Mouse (Mus musculus): Measurements from ENCODE around the gene Fam53a. TPM values are rescaled to one million over a fixed set of nuclear protein-coding genes. Genes with fewer than 3 reads are reported as not detected.

The Fam53a gene
- polyA plus RNA-seq, 1 experiment = 31.4 TPM

DNA sequence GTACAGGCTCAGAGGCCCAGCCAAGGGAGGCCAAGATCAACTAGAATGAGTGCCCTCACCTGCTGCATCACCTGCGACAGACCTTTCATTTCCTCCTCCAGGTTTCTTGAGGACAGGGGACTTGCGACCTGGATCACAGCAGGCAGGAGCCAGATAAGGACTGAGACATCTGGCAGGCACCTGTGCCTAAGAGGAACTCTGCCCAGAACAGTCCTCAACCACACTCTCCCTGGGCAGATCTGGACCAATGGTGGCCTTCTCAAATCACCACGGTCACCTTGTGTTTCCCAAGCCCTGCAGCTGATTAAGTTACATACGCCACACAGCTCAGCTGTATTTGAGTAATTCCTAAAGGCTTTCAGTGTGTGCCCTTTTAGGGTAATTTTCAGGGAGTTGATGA, 1.2 kb upstream of the Fam53a start:
- TF ChIP-seq MYOG (IDR thresholded peaks at IDR 0.05; ENCODE audit: control insufficient read depth, extremely low read depth, insufficient read length) (no peak), MYOD1 (IDR thresholded peaks at IDR 0.05; ENCODE audit: control insufficient read depth, insufficient read length, low read depth) (no peak), USF1 (IDR thresholded peaks at IDR 0.05; ENCODE audit: low read depth) (no peak), CEBPB (IDR thresholded peaks at IDR 0.05; ENCODE audit: low read depth) (no peak), CTCF (IDR thresholded peaks at IDR 0.05; ENCODE audit: control insufficient read depth, insufficient read depth, insufficient read length) (no peak), MAX (IDR thresholded peaks at IDR 0.05) (no peak), FOSL1 (IDR thresholded peaks at IDR 0.05; ENCODE audit: insufficient read depth, low read length, poor library complexity, severe bottlenecking) (no peak)
- H3K4me3 ChIP-seq (ENCODE audit: insufficient read depth, poor library complexity, severe bottlenecking) = no peak overlapping the region
- H3K79me3 ChIP-seq (ENCODE audit: low read depth) = peaks cover 27% of the 10 kb centered on the region
- no peak overlapping the region for H3ac ChIP-seq (ENCODE audit: control insufficient read depth, insufficient read length, low read depth)
- peaks cover 34% of the 10 kb centered on the region for H3K79me2 ChIP-seq (ENCODE audit: control insufficient read depth, insufficient read depth)
- no peaks in the 10 kb centered on the region for H3K36me3 ChIP-seq (ENCODE audit: control insufficient read depth, insufficient read depth)
- H3K27me3 ChIP-seq (ENCODE audit: control insufficient read depth, insufficient read depth, insufficient read length) = no peaks in the 10 kb centered on the region

DNA sequence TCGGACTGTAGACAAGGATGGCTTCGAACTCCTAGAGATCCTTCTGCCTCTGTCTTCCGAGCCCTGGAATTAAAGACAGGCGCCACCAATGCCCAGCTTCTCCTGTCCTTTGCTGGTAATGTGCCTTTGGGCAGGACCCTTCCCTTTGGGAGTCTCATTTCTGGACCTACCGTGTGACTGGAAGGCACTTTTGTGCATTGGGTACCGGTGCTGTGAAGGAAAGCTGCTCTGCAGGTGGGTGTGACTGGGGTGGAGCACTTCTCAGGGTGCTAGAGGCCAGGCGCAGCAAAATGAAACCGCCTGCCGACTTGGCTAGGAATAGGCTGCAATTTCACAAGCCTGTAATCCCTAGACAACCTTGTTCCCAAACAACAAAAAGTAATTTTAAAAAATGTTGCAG, 626 bp upstream of the Fam53a start:
- TF ChIP-seq CTCF (IDR thresholded peaks at IDR 0.05; ENCODE audit: control insufficient read depth, insufficient read depth, insufficient read length) (no peak), MAX (IDR thresholded peaks at IDR 0.05) (no peak), CEBPB (IDR thresholded peaks at IDR 0.05; ENCODE audit: low read depth) (no peak), USF1 (IDR thresholded peaks at IDR 0.05; ENCODE audit: low read depth) (no peak), FOSL1 (IDR thresholded peaks at IDR 0.05; ENCODE audit: insufficient read depth, low read length, poor library complexity, severe bottlenecking) (no peak), MYOD1 (IDR thresholded peaks at IDR 0.05; ENCODE audit: control insufficient read depth, insufficient read length, low read depth) (no peak), MYOG (IDR thresholded peaks at IDR 0.05; ENCODE audit: control insufficient read depth, extremely low read depth, insufficient read length) (no peak)
- peaks cover 27% of the 10 kb centered on the region for H3K79me3 ChIP-seq (ENCODE audit: low read depth)
- peaks cover 40% of the 10 kb centered on the region for H3K79me2 ChIP-seq (ENCODE audit: control insufficient read depth, insufficient read depth)
- H3K36me3 ChIP-seq (ENCODE audit: control insufficient read depth, insufficient read depth) = no peaks in the 10 kb centered on the region
- H3K27me3 ChIP-seq (ENCODE audit: control insufficient read depth, insufficient read depth, insufficient read length) = no peaks in the 10 kb centered on the region
- peak overlapping the region; percentile 43 for H3K4me3 ChIP-seq (ENCODE audit: insufficient read depth, poor library complexity, severe bottlenecking)
- H3ac ChIP-seq (ENCODE audit: control insufficient read depth, insufficient read length, low read depth) = peak overlapping the region; percentile 12

DNA sequence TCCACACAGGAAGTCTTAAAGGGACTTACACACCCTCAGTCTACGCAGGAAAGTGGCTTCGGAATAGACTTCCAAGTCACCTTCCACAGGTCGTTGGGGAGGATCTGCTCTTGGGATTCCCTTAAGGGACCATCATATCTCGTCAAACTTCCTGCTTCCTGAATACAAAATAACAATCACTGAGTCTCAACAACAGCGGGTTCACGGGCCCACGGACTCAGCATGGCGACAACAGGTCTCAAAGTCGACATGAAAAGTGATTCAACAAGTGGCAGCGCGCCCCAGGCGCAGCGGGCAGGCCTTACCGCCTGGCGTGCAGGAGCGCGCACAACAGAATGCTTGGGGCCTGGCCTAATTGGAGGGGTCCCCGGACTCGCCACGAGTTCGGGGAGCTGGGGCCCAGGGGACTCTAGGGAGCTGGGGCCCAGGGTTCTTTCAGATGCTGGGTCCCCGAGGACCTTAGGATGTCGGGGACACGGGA, 575 bp downstream of the Fam53a start:
- Histone ChIP-seq H3K36me3 (ENCODE audit: control insufficient read depth, insufficient read depth) (no peaks in the 10 kb centered on the region), H3K79me3 (ENCODE audit: low read depth) (peaks cover 34% of the 10 kb centered on the region), H3ac (ENCODE audit: control insufficient read depth, insufficient read length, low read depth) (peak overlapping the region; percentile 98), H3K4me3 (ENCODE audit: insufficient read depth, poor library complexity, severe bottlenecking) (peak overlapping the region; percentile 71), H3K79me2 (ENCODE audit: control insufficient read depth, insufficient read depth) (peaks cover 49% of the 10 kb centered on the region), H3K27me3 (ENCODE audit: control insufficient read depth, insufficient read depth, insufficient read length) (no peaks in the 10 kb centered on the region)
- TF ChIP-seq USF1 (IDR thresholded peaks at IDR 0.05; ENCODE audit: low read depth) (no peak), MYOG (IDR thresholded peaks at IDR 0.05; ENCODE audit: control insufficient read depth, extremely low read depth, insufficient read length) (no peak), MAX (IDR thresholded peaks at IDR 0.05) (no peak), MYOD1 (IDR thresholded peaks at IDR 0.05; ENCODE audit: control insufficient read depth, insufficient read length, low read depth) (no peak), CEBPB (IDR thresholded peaks at IDR 0.05; ENCODE audit: low read depth) (no peak), FOSL1 (IDR thresholded peaks at IDR 0.05; ENCODE audit: insufficient read depth, low read length, poor library complexity, severe bottlenecking) (no peak), CTCF (IDR thresholded peaks at IDR 0.05; ENCODE audit: control insufficient read depth, insufficient read depth, insufficient read length) (no peak)

DNA sequence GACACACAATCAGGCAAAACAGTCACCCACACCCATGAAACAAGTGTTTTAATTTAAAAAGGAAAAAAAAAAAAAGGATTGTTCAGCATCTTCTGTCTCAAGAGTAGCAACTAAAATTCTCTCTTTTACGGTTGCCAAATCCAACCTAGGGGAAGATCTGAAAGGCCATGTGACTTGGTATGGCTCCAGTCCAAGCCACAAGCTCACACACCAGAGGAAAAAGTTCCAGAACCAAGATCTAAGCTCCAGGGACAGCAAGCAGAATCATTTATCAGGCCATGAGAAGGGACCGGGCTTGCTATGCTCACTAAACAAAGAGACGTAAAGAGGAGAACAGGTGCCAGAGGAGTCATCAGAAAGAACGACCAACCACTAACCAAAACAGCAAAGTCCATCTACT, 1.5 kb downstream of the Fam53a start:
- peak overlapping the region; percentile 71 for H3K4me3 ChIP-seq (ENCODE audit: insufficient read depth, poor library complexity, severe bottlenecking)
- peaks cover 37% of the 10 kb centered on the region for H3K79me3 ChIP-seq (ENCODE audit: low read depth)
- peak overlapping the region; percentile 33 for H3ac ChIP-seq (ENCODE audit: control insufficient read depth, insufficient read length, low read depth)
- H3K36me3 ChIP-seq (ENCODE audit: control insufficient read depth, insufficient read depth) = no peaks in the 10 kb centered on the region
- peaks cover 58% of the 10 kb centered on the region for H3K79me2 ChIP-seq (ENCODE audit: control insufficient read depth, insufficient read depth)
- no peaks in the 10 kb centered on the region for H3K27me3 ChIP-seq (ENCODE audit: control insufficient read depth, insufficient read depth, insufficient read length)
- TF ChIP-seq MYOG (IDR thresholded peaks at IDR 0.05; ENCODE audit: control insufficient read depth, extremely low read depth, insufficient read length) (no peak), USF1 (IDR thresholded peaks at IDR 0.05; ENCODE audit: low read depth) (peak; percentile 90), MYOD1 (IDR thresholded peaks at IDR 0.05; ENCODE audit: control insufficient read depth, insufficient read length, low read depth) (no peak), CEBPB (IDR thresholded peaks at IDR 0.05; ENCODE audit: low read depth) (peak; percentile 4), MAX (IDR thresholded peaks at IDR 0.05) (no peak)

DNA sequence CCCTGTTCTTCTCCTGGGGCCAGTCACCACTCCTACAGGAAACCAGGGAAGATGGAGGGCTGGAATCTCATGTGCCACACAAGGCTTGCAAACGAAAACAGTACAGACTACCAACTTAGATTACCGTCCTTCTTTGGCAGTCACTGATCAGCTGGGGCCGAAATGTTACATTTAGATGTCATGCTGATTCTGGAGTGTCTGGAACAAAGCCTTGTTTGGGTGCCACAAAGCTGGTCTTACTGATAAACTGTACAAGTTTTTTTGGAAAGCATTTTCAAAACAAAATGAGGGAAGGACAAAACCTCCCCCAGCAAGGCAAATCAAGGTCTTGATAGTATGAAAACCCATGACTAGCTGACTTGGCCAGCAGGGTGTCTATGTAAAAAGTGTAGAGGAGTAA, 5.7 kb downstream of the Fam53a start:
- no peaks in the 10 kb centered on the region for H3K27me3 ChIP-seq (ENCODE audit: control insufficient read depth, insufficient read depth, insufficient read length)
- H3K79me3 ChIP-seq (ENCODE audit: low read depth) = peaks cover 49% of the 10 kb centered on the region
- H3K79me2 ChIP-seq (ENCODE audit: control insufficient read depth, insufficient read depth) = peaks cover 89% of the 10 kb centered on the region
- H3K36me3 ChIP-seq (ENCODE audit: control insufficient read depth, insufficient read depth) = no peaks in the 10 kb centered on the region
- H3K4me3 ChIP-seq (ENCODE audit: insufficient read depth, poor library complexity, severe bottlenecking) = no peak overlapping the region
- H3ac ChIP-seq (ENCODE audit: control insufficient read depth, insufficient read length, low read depth) = no peak overlapping the region
- TF ChIP-seq MYOG (IDR thresholded peaks at IDR 0.05; ENCODE audit: control insufficient read depth, extremely low read depth, insufficient read length) = no peak
- TF ChIP-seq CTCF (IDR thresholded peaks at IDR 0.05; ENCODE audit: control insufficient read depth, insufficient read depth, insufficient read length) = no peak
- TF ChIP-seq MAX (IDR thresholded peaks at IDR 0.05) = no peak
- TF ChIP-seq FOSL1 (IDR thresholded peaks at IDR 0.05; ENCODE audit: insufficient read depth, low read length, poor library complexity, severe bottlenecking) = no peak
- no peak for TF ChIP-seq USF1 (IDR thresholded peaks at IDR 0.05; ENCODE audit: low read depth)
- TF ChIP-seq CEBPB (IDR thresholded peaks at IDR 0.05; ENCODE audit: low read depth) = no peak
- no peak for TF ChIP-seq MYOD1 (IDR thresholded peaks at IDR 0.05; ENCODE audit: control insufficient read depth, insufficient read length, low read depth)

DNA sequence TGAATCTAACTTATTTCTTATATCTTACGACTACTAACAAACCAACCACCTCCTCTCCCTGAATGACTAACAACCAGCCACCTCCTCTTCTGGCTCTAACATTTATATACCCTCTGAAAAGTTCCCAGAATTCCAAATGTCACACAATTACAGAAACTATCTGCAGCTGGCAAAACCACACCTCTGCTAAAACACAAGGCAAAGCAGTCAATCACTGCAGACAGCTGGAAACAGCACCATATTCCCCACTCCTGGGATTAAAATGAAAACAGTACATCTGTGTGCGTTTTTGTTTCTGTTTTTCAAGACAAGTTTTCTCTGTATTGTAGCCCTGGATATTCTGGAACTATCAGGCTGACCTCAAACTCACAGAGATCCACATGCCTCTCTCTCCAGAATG, 6.8 kb downstream of the Fam53a start:
- peaks cover 89% of the 10 kb centered on the region for H3K79me2 ChIP-seq (ENCODE audit: control insufficient read depth, insufficient read depth)
- H3ac ChIP-seq (ENCODE audit: control insufficient read depth, insufficient read length, low read depth) = no peak overlapping the region
- no peaks in the 10 kb centered on the region for H3K36me3 ChIP-seq (ENCODE audit: control insufficient read depth, insufficient read depth)
- H3K79me3 ChIP-seq (ENCODE audit: low read depth) = peaks cover 46% of the 10 kb centered on the region
- TF ChIP-seq MYOG (IDR thresholded peaks at IDR 0.05; ENCODE audit: control insufficient read depth, extremely low read depth, insufficient read length) = no peak
- no peak for TF ChIP-seq FOSL1 (IDR thresholded peaks at IDR 0.05; ENCODE audit: insufficient read depth, low read length, poor library complexity, severe bottlenecking)
- no peak for TF ChIP-seq CTCF (IDR thresholded peaks at IDR 0.05; ENCODE audit: control insufficient read depth, insufficient read depth, insufficient read length)
- no peak for TF ChIP-seq MAX (IDR thresholded peaks at IDR 0.05)
- TF ChIP-seq USF1 (IDR thresholded peaks at IDR 0.05; ENCODE audit: low read depth) = no peak
- TF ChIP-seq CEBPB (IDR thresholded peaks at IDR 0.05; ENCODE audit: low read depth) = no peak
- TF ChIP-seq MYOD1 (IDR thresholded peaks at IDR 0.05; ENCODE audit: control insufficient read depth, insufficient read length, low read depth) = no peak
- H3K4me3 ChIP-seq (ENCODE audit: insufficient read depth, poor library complexity, severe bottlenecking) = no peak overlapping the region
- no peaks in the 10 kb centered on the region for H3K27me3 ChIP-seq (ENCODE audit: control insufficient read depth, insufficient read depth, insufficient read length)

All from C2C12 (cell line).